Mouse (Mus musculus) kidney, postnatal 36 days (tissue): ENCODE data around the gene Grik3.

Experiments
- DNase-seq, 2 experiments: peaks; one replicate each; pipeline ENCODE4 v3.0.0; 2021 to 2022; ENCODE audit warnings: mixed read lengths in 2 of 2

The Grik3 gene

GRCm38 (mm10) chr4:125729305-125730220 lies 239.1 kb downstream of the Grik3 start:
- no peak for DNase-seq

- DNase-seq = no peak
These were observed 240.3 kb downstream of the Grik3 start for GRCm38 (mm10) chr4:125730751-125731150.

- no peak for DNase-seq
These were observed 246.3 kb downstream of the Grik3 start for GRCm38 (mm10) chr4:125736783-125737182.

- DNase-seq = no peak
These were observed 248.3 kb downstream of the Grik3 start for GRCm38 (mm10) chr4:125738825-125739224.

- DNase-seq = no peak
These were observed 251.7 kb downstream of the Grik3 start for GRCm38 (mm10) chr4:125742162-125742571.

- no peak for DNase-seq
These were observed 255.4 kb downstream of the Grik3 start for GRCm38 (mm10) chr4:125745902-125746301.

- DNase-seq = no peak
These were observed 265.9 kb downstream of the Grik3 start for GRCm38 (mm10) chr4:125756393-125756792.

- no peak for DNase-seq
These were observed 269.8 kb downstream of the Grik3 start for GRCm38 (mm10) chr4:125760326-125760725.

- DNase-seq = no peak
These were observed 272.6 kb downstream of the Grik3 start for GRCm38 (mm10) chr4:125763056-125763455.
